Mouse (Mus musculus): ENCODE measurements at regions not wholly inside any gene's neighbourhood (a gene's known extent, or its start where the extent isn't known, plus 50 kb on each side); places are given as distances from the start of the nearest gene placed in this dataset.

DNA sequence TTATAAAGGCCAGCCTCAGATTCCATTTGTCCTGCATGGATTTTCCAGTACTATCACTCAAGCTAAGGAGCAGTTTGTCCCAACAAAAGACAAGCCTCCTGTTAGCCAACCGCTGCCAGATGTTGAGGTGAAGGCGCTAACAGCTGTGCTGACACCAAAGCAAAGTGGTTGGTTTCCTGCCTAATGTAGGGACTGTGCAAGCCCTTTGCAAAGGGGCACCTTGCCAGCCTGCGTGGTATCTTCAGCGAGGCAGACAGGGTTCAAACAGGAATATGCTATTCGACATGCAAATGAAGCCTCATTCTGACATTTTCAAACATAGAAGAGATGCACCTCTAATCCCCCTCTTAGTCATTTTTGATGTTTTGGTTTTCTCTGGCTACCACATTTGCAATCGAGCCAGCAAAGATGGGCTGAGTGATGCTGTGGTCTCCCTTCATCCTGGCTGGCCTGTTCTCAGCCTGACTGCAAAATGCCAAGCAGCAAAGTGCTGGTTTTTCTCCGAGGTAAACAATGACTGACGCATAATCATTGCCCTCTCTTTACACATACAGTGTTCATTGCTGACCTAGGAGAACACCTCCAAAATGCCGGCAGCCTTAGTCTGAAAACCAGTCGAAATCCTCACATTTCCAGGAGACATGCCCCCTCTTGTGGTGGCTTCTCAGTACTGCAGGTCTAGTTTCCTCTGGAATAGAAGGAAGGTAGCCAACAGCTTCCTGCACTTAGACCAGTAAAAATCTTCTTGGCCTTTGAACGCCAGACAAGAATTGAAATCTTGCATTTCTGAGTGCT lies 84.3 kb upstream of the Tank start:
- Histone ChIP-seq H3K4me2 (replicated peaks; ENCODE audit: low read depth, low read length) (peak overlapping the region; percentile 42), H3K27ac (ENCODE audit: low read length) (no peak overlapping the region), H3K27me3 (ENCODE audit: insufficient read depth, low read length) (no peaks in the 10 kb centered on the region; the same call in 1 of the 2 replicates), H3K4me3 (ENCODE audit: low read length) (no peak overlapping the region), H3K36me3 (ENCODE audit: insufficient read depth, low read length) (no peaks in the 10 kb centered on the region), H3K4me1 (ENCODE audit: insufficient read depth, low read length) (no peaks in the 10 kb centered on the region; the same call in 1 of the 2 replicates), H3K9me3 (ENCODE audit: low read length) (no peaks in the 10 kb centered on the region), H3K9ac (replicated peaks; ENCODE audit: low read length) (no peak overlapping the region)
- no peak for ATAC-seq (ENCODE audit: low FRiP score, low TSS enrichment)
- 44% methylated on average over 11 of the region's 11 CpGs for WGBS

DNA sequence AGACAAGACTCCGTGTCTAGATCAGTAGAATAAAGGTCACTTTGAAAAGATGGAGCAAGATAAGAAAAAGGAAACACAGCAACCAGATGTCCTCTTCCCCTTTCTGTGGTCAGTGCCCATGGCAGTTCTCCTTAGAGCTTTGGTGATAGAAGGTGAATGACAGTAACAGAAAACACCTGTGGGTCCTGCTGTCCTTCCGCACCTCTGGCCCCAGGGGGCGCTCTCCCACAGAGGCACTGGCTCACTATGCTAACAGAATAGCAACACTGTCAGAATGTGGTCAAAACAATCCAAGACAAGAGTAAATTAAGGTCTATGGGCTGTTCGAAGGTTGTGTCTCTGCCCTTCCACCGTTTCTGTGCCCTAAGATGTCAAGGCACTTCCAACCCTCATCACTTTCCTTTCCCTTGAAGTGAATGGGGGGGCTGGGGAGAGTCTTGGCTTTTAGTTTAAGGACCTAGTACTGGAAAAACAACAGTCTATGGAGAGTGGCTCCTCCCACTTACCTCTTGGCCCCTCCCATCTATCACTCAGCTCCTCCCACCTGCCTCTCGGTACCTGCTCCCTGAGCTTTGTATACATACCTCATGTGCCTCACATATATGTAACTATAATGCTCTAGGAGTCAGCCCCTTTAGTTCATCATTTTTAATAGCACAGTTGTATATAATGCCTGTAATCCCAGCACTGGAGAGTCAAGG lies 86.2 kb upstream of the Tank start:
- no peaks in the 10 kb centered on the region; the same call in 1 of the 2 replicates for H3K27me3 ChIP-seq (ENCODE audit: insufficient read depth, low read length)
- no peak overlapping the region for H3K9ac ChIP-seq (replicated peaks; ENCODE audit: low read length)
- no peak for ATAC-seq (ENCODE audit: low FRiP score, low TSS enrichment)
- 59% methylated on average over 6 of the region's 6 CpGs for WGBS
- H3K36me3 ChIP-seq (ENCODE audit: insufficient read depth, low read length), result no peaks in the 10 kb centered on the region
- no peaks in the 10 kb centered on the region for H3K9me3 ChIP-seq (ENCODE audit: low read length)
- H3K4me3 ChIP-seq (ENCODE audit: low read length), result no peak overlapping the region
- no peaks in the 10 kb centered on the region; the same call in 1 of the 2 replicates for H3K4me1 ChIP-seq (ENCODE audit: insufficient read depth, low read length)
- H3K27ac ChIP-seq (ENCODE audit: low read length), result no peak overlapping the region
- H3K4me2 ChIP-seq (replicated peaks; ENCODE audit: low read depth, low read length), result no peak overlapping the region

GRCm38 (mm10) chr2:61490436-61491109 lies 87.8 kb upstream of the Tank start:
- no peak overlapping the region for H3K4me2 ChIP-seq (replicated peaks; ENCODE audit: low read depth, low read length)
- H3K27me3 ChIP-seq (ENCODE audit: insufficient read depth, low read length), result no peaks in the 10 kb centered on the region
- 82% methylated on average over 10 of the region's 10 CpGs for WGBS
- H3K9ac ChIP-seq (replicated peaks; ENCODE audit: low read length), result no peak overlapping the region
- H3K27ac ChIP-seq (ENCODE audit: low read length), result no peak overlapping the region
- no peaks in the 10 kb centered on the region for H3K36me3 ChIP-seq (ENCODE audit: insufficient read depth, low read length)
- H3K9me3 ChIP-seq (ENCODE audit: low read length), result no peaks in the 10 kb centered on the region
- H3K4me1 ChIP-seq (ENCODE audit: insufficient read depth, low read length), result no peaks in the 10 kb centered on the region; the same call in 1 of the 2 replicates
- ATAC-seq (ENCODE audit: low FRiP score, low TSS enrichment), result no peak
- no peak overlapping the region for H3K4me3 ChIP-seq (ENCODE audit: low read length)

GRCm38 (mm10) chr2:61489762-61490161 lies 88.6 kb upstream of the Tank start:
- no peak overlapping the region for H3K4me3 ChIP-seq (ENCODE audit: low read length)
- H3K4me1 ChIP-seq (ENCODE audit: insufficient read depth, low read length), result no peaks in the 10 kb centered on the region; the same call in 1 of the 2 replicates
- no peak overlapping the region for H3K9ac ChIP-seq (replicated peaks; ENCODE audit: low read length)
- ATAC-seq (ENCODE audit: low FRiP score, low TSS enrichment), result no peak
- H3K27me3 ChIP-seq (ENCODE audit: insufficient read depth, low read length), result no peaks in the 10 kb centered on the region
- WGBS, result 88% methylated on average over 10 of the region's 10 CpGs
- no peaks in the 10 kb centered on the region for H3K9me3 ChIP-seq (ENCODE audit: low read length)
- no peaks in the 10 kb centered on the region for H3K36me3 ChIP-seq (ENCODE audit: insufficient read depth, low read length)
- H3K27ac ChIP-seq (ENCODE audit: low read length), result no peak overlapping the region
- H3K4me2 ChIP-seq (replicated peaks; ENCODE audit: low read depth, low read length), result no peak overlapping the region

GRCm38 (mm10) chr2:61483820-61484219 lies 94.6 kb upstream of the Tank start:
- no peak overlapping the region for H3K4me3 ChIP-seq (ENCODE audit: low read length)
- no peaks in the 10 kb centered on the region for H3K4me1 ChIP-seq (ENCODE audit: insufficient read depth, low read length)
- no peaks in the 10 kb centered on the region for H3K36me3 ChIP-seq (ENCODE audit: insufficient read depth, low read length)
- ATAC-seq (ENCODE audit: low FRiP score, low TSS enrichment), result no peak
- no peak overlapping the region for H3K27ac ChIP-seq (ENCODE audit: low read length)
- H3K9ac ChIP-seq (replicated peaks; ENCODE audit: low read length), result no peak overlapping the region
- WGBS, result 81% methylated on average over 1 of the region's 1 CpGs
- no peak overlapping the region for H3K4me2 ChIP-seq (replicated peaks; ENCODE audit: low read depth, low read length)
- no peaks in the 10 kb centered on the region for H3K9me3 ChIP-seq (ENCODE audit: low read length)
- H3K27me3 ChIP-seq (ENCODE audit: insufficient read depth, low read length), result no peaks in the 10 kb centered on the region

- ATAC-seq (ENCODE audit: low FRiP score, low TSS enrichment), result no peak
- Histone ChIP-seq H3K9me3 (ENCODE audit: low read length) (no peaks in the 10 kb centered on the region), H3K9ac (replicated peaks; ENCODE audit: low read length) (no peak overlapping the region), H3K27ac (ENCODE audit: low read length) (no peak overlapping the region), H3K27me3 (ENCODE audit: insufficient read depth, low read length) (no peaks in the 10 kb centered on the region), H3K4me3 (ENCODE audit: low read length) (no peak overlapping the region), H3K36me3 (ENCODE audit: insufficient read depth, low read length) (no peaks in the 10 kb centered on the region), H3K4me2 (replicated peaks; ENCODE audit: low read depth, low read length) (no peak overlapping the region), H3K4me1 (ENCODE audit: insufficient read depth, low read length) (no peaks in the 10 kb centered on the region)
- WGBS, result 90% methylated on average over 4 of the region's 4 CpGs
Observed at GRCm38 (mm10) chr2:61476648-61477047, 101.7 kb upstream of the Tank start.

- no peak overlapping the region for H3K9ac ChIP-seq (replicated peaks; ENCODE audit: low read length)
- H3K27ac ChIP-seq (ENCODE audit: low read length), result no peak overlapping the region
- H3K4me3 ChIP-seq (ENCODE audit: low read length), result no peak overlapping the region
- no peaks in the 10 kb centered on the region for H3K9me3 ChIP-seq (ENCODE audit: low read length)
- no peak overlapping the region for H3K4me2 ChIP-seq (replicated peaks; ENCODE audit: low read depth, low read length)
- no peak for ATAC-seq (ENCODE audit: low FRiP score, low TSS enrichment)
- H3K36me3 ChIP-seq (ENCODE audit: insufficient read depth, low read length), result no peaks in the 10 kb centered on the region
- H3K4me1 ChIP-seq (ENCODE audit: insufficient read depth, low read length), result no peaks in the 10 kb centered on the region
- 69% methylated on average over 10 of the region's 10 CpGs for WGBS
- H3K27me3 ChIP-seq (ENCODE audit: insufficient read depth, low read length), result no peaks in the 10 kb centered on the region
Observed at GRCm38 (mm10) chr2:61474626-61475025, 103.8 kb upstream of the Tank start.

GRCm38 (mm10) chr2:61470521-61470920 lies 107.9 kb upstream of the Tank start:
- Histone ChIP-seq H3K36me3 (ENCODE audit: insufficient read depth, low read length) (no peaks in the 10 kb centered on the region), H3K4me1 (ENCODE audit: insufficient read depth, low read length) (no peaks in the 10 kb centered on the region), H3K9me3 (ENCODE audit: low read length) (no peaks in the 10 kb centered on the region), H3K4me2 (replicated peaks; ENCODE audit: low read depth, low read length) (no peak overlapping the region), H3K27ac (ENCODE audit: low read length) (no peak overlapping the region), H3K9ac (replicated peaks; ENCODE audit: low read length) (no peak overlapping the region), H3K4me3 (ENCODE audit: low read length) (no peak overlapping the region), H3K27me3 (ENCODE audit: insufficient read depth, low read length) (no peaks in the 10 kb centered on the region)
- no peak for ATAC-seq (ENCODE audit: low FRiP score, low TSS enrichment)
- 92% methylated on average over 5 of the region's 5 CpGs for WGBS

GRCm38 (mm10) chr2:61470064-61470463 lies 108.3 kb upstream of the Tank start:
- no peak for ATAC-seq (ENCODE audit: low FRiP score, low TSS enrichment)
- no peak overlapping the region for H3K9ac ChIP-seq (replicated peaks; ENCODE audit: low read length)
- H3K4me3 ChIP-seq (ENCODE audit: low read length), result no peak overlapping the region
- no peaks in the 10 kb centered on the region for H3K9me3 ChIP-seq (ENCODE audit: low read length)
- H3K27ac ChIP-seq (ENCODE audit: low read length), result no peak overlapping the region
- H3K4me1 ChIP-seq (ENCODE audit: insufficient read depth, low read length), result no peaks in the 10 kb centered on the region
- H3K36me3 ChIP-seq (ENCODE audit: insufficient read depth, low read length), result no peaks in the 10 kb centered on the region
- H3K4me2 ChIP-seq (replicated peaks; ENCODE audit: low read depth, low read length), result no peak overlapping the region
- H3K27me3 ChIP-seq (ENCODE audit: insufficient read depth, low read length), result no peaks in the 10 kb centered on the region

Measured in kidney, embryonic 16.5 days (tissue).